Mouse (Mus musculus): ENCODE measurements around the gene Fbn1.

Fbn1 gene

DNA sequence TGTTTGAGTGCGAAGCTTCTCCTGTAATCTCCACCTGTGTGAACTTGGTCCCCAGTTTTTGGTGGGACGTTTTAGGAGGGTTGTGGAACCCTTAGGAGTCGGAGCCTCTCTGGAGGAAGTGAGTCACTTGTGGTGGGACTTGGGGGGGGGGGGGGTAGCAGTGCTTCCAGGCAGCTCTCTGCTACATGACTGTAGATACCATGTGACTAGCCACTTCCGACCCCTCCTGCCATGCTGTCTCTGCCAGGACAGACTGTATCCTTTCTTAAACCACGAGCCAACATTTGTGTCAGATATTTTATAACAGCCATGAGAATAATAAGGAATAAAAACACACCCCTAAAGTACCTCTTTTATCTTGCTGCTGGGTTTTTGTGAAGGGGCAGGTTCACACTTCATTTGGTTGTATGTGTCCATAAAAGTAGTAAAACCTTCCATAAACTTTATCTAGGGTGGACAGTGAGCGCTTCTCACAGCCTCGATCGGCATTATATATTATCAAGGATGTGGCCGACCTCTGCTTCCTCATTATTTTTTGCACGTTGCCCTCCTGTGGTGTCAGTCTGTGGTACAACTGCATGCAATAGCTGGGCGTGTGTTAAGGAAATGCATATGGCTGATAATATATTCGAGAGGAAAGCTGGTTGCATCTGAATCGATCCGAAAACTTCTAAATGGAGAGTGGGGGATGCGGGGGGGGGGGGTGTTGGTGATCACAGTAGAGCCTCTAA is 51.6 kb downstream of the Fbn1 start:
- no peak for DNase-seq (ENCODE audit: low read depth, low spot score)

DNA sequence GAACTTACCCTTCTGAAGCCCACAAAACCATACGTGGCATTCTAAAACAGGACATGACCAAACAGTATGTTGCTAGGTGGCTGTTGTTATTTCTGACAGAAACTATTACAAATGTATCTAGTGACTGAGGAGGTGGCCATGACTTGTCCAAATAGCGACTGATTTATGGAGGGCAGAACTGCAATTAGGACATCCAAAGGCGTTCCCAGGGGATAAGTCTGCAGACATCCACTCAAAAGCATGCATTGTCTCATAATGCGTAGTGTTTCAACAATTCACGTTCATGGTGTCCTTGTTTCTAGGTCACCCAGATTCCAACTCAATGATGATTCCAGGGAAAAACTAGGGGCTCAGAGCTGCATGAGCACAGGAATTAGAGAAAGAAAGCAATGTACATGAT is 53.0 kb downstream of the Fbn1 start:
- no peak for DNase-seq (ENCODE audit: low read depth, low spot score)

GRCm38 (mm10) chr2:125452369-125453097 is 55.3 kb downstream of the Fbn1 start:
- DNase-seq (ENCODE audit: low read depth, low spot score), result no peak

GRCm38 (mm10) chr2:125449361-125449760 is 58.4 kb downstream of the Fbn1 start:
- DNase-seq (ENCODE audit: low read depth, low spot score), result no peak

DNA sequence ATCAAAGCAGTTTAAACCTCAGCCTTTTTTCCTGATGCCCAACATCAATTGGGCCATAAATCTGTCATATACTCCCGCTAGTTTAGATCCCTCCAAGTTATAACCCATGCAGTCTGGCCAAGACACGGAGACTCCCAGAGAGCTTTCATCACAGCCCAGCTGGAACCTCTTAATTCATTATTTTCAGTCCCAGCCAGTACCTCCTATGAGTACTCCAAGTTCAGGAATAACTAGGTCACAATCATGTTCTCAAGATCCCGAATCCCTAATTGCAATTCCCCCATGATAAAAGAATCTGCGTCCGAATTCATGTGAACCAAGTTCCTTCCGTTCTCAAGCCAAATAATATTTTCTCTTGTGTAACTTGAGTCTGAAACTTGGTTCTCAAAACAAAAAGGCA is 58.9 kb downstream of the Fbn1 start:
- DNase-seq (ENCODE audit: low read depth, low spot score), result no peak

GRCm38 (mm10) chr2:125447274-125447898 is 60.4 kb downstream of the Fbn1 start:
- no peak for DNase-seq (ENCODE audit: low read depth, low spot score)

- DNase-seq (ENCODE audit: low read depth, low spot score), result no peak
Observed at GRCm38 (mm10) chr2:125438381-125438780, 69.4 kb downstream of the Fbn1 start.

DNA sequence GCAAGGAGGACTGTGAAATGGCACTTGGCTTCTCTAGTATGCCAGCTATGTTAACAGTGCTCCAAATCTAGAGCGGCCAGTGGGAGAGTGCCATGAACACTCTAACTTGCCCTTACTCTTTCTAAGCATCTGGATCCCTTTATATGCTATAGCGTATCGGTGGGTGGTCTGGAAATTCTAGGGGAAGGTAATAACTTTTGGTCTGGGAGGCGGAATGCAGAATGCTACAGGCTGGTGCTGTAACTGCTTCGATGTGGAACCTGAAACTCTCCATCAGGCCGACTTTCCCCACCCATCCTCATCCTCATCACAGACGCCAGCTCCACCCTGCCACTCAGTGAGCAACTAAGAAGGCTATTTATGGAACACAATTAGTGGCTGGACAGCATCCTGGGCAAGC is 71.6 kb downstream of the Fbn1 start:
- no peak for DNase-seq (ENCODE audit: low read depth, low spot score)

DNA sequence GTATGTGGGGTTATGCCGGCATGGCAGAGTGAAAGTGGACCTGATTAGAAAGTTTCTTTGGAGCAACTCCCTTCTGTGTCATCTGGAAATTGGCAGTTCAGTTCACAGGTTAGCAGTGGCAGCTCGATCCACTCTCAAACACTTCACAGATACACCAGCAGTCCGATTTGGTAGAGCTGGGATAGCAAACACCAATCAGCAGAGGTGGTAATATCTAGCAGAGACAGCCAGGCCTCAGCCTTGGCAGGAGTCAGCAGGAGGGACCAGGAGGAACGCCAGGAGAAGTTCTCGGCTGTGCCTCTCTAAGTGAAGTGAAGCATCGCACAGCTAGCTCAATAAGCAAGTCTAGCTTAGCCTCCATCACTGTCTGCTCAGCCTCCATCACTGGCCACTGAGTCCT is 74.3 kb downstream of the Fbn1 start:
- no peak for DNase-seq (ENCODE audit: low read depth, low spot score)

- no peak for DNase-seq (ENCODE audit: low read depth, low spot score)
Observed at GRCm38 (mm10) chr2:125431491-125431890, 76.3 kb downstream of the Fbn1 start.

DNA sequence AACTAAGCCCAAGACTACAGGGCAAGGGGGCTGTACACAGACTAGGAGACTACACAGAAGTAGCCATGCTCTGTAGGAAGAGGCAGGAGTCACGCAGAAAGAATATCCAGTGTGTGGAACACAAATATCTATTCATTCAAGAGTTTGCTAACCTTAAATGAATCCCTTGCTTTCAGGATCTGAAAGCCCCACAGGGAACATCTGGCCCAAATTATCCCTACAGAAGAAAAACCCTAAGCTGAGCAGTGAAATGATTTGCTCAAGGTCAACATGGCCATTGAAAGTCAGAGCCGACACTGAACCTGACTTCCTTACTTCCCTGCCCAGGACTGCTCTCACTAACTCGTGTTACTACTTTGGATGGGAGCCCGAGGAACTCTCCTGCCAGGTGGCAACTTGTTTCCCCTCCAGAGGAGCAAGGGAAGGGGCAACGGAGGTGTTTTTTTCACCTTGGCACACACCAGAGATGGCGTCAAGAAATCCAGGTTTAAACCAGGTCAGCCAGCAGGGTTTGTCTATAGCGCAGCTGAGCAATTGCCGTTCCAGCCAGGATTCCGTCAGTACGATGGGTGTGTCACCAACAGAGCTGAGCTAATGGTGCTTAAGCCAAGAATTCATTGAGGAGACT is 78.9 kb downstream of the Fbn1 start:
- no peak for DNase-seq (ENCODE audit: low read depth, low spot score)

DNA sequence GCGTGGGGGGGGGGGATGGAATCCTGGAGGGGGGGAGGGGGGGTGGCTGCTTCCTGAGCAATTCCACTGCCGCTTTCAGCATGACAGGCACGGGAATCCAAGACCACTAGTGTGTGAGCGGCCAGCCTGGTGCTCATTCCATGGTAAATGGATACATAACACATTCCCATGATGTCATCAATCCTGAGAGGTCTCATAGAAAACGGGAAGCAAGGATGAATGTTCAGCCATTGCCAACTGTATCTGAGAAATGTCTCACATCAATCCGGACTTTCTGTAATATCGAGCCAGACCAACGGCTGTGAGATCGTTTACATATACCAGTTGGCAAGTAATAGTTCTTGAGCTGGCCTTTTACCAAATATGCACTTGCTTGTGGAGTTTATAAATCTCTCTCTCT is 87.2 kb downstream of the Fbn1 start:
- DNase-seq (ENCODE audit: low read depth, low spot score), result no peak

DNA sequence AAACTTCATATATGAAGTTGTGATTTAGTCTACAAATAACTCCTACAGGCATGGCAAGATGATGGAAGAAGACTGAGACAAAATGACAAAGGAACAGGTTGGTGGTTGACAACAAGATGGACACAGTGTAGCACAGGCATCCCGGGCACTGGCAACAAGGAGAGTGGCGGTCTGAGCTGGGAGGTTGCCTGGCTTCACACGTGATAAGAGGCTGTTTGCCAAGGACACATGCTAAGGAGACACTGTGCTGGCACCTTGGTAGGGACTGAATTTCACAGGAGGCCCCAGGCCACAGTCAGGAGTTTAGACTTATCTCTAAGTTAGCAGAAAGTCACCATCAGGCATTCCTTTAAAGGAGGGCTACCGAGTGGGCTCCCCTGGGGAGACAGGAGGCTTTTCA is 88.1 kb downstream of the Fbn1 start:
- no peak for DNase-seq (ENCODE audit: low read depth, low spot score)

DNA sequence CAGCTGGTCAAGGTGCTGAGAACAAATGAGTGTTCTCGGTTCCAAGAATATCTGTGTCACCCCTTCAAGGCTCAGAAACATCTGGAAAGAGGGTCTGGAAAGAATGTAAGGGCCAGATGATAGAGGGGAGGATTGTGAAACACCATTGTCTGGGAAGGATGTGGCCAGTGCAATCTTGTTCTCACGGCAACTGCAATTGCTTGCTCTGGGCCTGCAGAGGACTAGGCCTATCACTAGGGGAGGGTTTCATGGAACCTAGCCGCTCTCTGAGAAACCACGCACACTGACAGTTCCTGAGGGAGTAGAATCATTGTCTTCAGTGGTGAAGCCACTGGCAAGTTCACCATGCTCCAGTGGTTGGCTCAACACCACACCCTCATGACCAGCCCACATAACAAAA is 89.2 kb downstream of the Fbn1 start:
- no peak for DNase-seq (ENCODE audit: low read depth, low spot score)

GRCm38 (mm10) chr2:125416541-125417245 is 91.1 kb downstream of the Fbn1 start:
- no peak for DNase-seq (ENCODE audit: low read depth, low spot score)

GRCm38 (mm10) chr2:125412351-125412750 is 95.4 kb downstream of the Fbn1 start:
- DNase-seq (ENCODE audit: low read depth, low spot score), result no peak

- DNase-seq (ENCODE audit: low read depth, low spot score), result no peak
Observed at GRCm38 (mm10) chr2:125411777-125412176, 96.0 kb downstream of the Fbn1 start.

- no peak for DNase-seq (ENCODE audit: low read depth, low spot score)
Observed at GRCm38 (mm10) chr2:125404509-125405105, 103.2 kb downstream of the Fbn1 start.

GRCm38 (mm10) chr2:125402276-125402675 is 105.5 kb downstream of the Fbn1 start:
- DNase-seq (ENCODE audit: low read depth, low spot score), result no peak

DNA sequence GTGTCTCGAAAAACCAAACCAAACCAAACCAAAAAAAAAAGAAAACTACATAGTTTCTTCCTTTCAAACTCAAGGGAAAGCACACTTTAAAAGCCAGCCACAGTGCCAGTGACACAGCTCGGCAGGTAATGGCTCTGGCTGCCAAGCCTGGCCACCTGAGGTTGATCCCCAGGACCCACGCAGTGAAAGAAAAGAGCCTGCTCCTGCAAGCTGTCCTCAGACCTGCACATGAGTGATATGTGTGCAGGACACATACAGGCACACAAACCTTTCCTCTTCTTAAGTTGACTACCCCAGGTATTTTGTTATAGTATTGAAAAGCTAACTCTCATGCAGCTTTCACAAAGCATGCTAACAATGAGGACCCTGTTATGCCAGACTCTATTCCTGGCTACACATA is 107.7 kb downstream of the Fbn1 start:
- no peak for DNase-seq (ENCODE audit: low read depth, low spot score)

DNA sequence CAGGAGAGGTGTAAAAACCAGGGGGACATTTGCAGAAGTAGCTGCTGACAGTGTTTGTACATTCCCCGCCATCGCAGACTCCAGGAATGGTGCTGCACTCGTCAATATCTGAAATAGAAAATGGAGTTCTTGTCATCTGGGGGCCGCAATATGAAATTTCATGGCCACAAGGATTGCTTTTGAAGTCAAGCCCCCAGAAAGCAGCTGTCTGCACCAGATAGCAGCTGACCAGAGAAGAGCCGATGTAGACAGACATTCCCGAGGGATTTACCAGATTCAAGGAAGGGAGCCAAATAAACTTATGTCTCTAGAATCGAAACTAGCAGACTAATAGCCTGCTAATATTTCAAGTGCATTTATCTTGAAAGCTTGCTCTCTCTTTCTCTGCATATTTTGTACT is 110.0 kb downstream of the Fbn1 start:
- DNase-seq (ENCODE audit: low read depth, low spot score), result no peak
